ENCODE assay signal across 16 mouse cellular contexts in the genomic region with DNA sequence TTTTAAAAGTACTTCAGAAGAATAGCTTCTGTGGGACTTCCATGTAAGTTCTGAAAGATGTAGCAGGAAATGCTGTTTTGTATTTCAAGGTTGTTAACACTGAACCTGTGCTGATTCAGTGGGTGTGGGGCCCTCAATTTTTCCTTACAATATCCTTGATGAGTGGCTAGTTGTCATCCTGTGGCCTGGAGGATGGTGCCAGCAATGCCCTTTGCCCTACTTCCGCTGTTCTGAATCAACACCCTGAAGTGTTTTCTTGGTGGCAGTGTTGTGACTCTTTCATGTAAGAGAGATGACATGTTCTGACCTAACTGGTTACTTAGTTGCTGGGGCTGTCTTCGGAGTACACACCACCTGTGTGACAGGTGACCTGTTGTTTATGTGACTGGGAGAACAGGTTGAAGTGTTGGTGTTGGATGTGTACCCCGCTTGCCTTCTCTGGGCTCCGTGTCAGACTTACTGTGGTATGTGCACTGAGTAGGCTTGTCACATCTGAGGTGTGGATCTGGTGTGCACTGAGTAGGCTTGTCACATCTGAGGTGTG.
"Had no signal": no experiment of that assay in that cellular context is flagged by ENCODE, and none has a peak within 500 bp of the region (broad histone marks: within the 10 kb centered on the region; RNA-seq: fewer than 3 reads in every experiment).

No protein-coding gene starts in this region.

- H3K27me3 ChIP-seq: limb, embryonic 13.5 days; liver, embryonic 13.5 days; lung, embryonic 15.5 days; megakaryocyte, embryonic 14.5 days; midbrain, embryonic 13.5 days; neural tube, embryonic 13.5 days had no signal

- H3K4me2 ChIP-seq: limb, embryonic 13.5 days; liver, embryonic 13.5 days; lung, embryonic 15.5 days; midbrain, embryonic 13.5 days; neural tube, embryonic 13.5 days had no signal

- ATAC-seq: midbrain, embryonic 13.5 days; midbrain, embryonic 16.5 days had no signal

- DNase-seq: kidney, adult 18-20 months; kidney, adult 9 months; kidney, postnatal 25 days; liver, embryonic 13.5 days; retina, postnatal 1 day; right cerebral cortex, postnatal 25 days; thymus, postnatal 25 days had no signal

- H3K4me3 ChIP-seq: limb, embryonic 10.5 days; limb, embryonic 13.5 days; liver, embryonic 13.5 days; lung, embryonic 15.5 days; megakaryocyte, embryonic 14.5 days; midbrain, embryonic 10.5 days; midbrain, embryonic 13.5 days; myocyte; neural tube, embryonic 13.5 days had no signal

- H3K27ac ChIP-seq: limb, embryonic 10.5 days; limb, embryonic 13.5 days; liver, embryonic 13.5 days; lung, embryonic 15.5 days; midbrain, embryonic 10.5 days; midbrain, embryonic 13.5 days; neural tube, embryonic 13.5 days had no signal

- H3K4me1 ChIP-seq: limb, embryonic 10.5 days; limb, embryonic 13.5 days; midbrain, embryonic 10.5 days; midbrain, embryonic 13.5 days; neural tube, embryonic 13.5 days had no signal

- H3K9me3 ChIP-seq: limb, embryonic 10.5 days; limb, embryonic 13.5 days; liver, embryonic 13.5 days; lung, embryonic 15.5 days; megakaryocyte, embryonic 14.5 days; midbrain, embryonic 10.5 days; midbrain, embryonic 13.5 days; neural tube, embryonic 13.5 days had no signal

- H3K9ac ChIP-seq: limb, embryonic 13.5 days; liver, embryonic 13.5 days; lung, embryonic 15.5 days; midbrain, embryonic 13.5 days; neural tube, embryonic 13.5 days had no signal
